Mouse (Mus musculus) midbrain, postnatal 0 days (tissue): ENCODE results near the gene Plpp7. TPM values are rescaled to one million over a fixed set of nuclear protein-coding genes. Genes with fewer than 3 reads are reported as not detected.

Experiments
- ATAC-seq: fragments of 200-750 bp; cut with Nextera tagmentation; 2 replicates; pipeline ENCODE4 v1.8.0; 2017; ENCODE audit warnings: moderate number of reproducible peaks, mild to moderate bottlenecking, moderate TSS enrichment, moderate library complexity; ENCODE audit not compliant: low FRiP score
- DNase-seq: peaks from one replicate; pipeline ENCODE4 v3.0.0-alpha.2; 2015; ENCODE audit warnings: low spot score
- H3K27ac ChIP-seq: fragments of 300-500 bp; sonication (generic); 2 replicates; pipeline ENCODE4 v1.5.1; 2014; ENCODE audit warnings: low read depth, mild to moderate bottlenecking, low read length, mixed read lengths
- H3K27me3 ChIP-seq: fragments of 300-500 bp; sonication (generic); 2 replicates; pipeline ENCODE4 v1.6.1; 2014; ENCODE audit warnings: low read length, control low read depth, mixed read lengths; ENCODE audit not compliant: insufficient read depth
- H3K36me3 ChIP-seq: fragments of 300-500 bp; sonication (generic); 2 replicates; pipeline ENCODE4 v1.6.1; 2014; ENCODE audit warnings: low read length, control low read depth, mixed read lengths; ENCODE audit not compliant: insufficient read depth
- H3K4me1 ChIP-seq: fragments of 300-500 bp; sonication (generic); 2 replicates; pipeline ENCODE4 v1.6.1; 2014; ENCODE audit warnings: mild to moderate bottlenecking, control low read depth, antibody characterized with exemption, low read length, mixed read lengths; ENCODE audit not compliant: insufficient read depth
- H3K4me2 ChIP-seq: fragments of 300-500 bp; sonication (generic); 2 replicates; pipeline ENCODE4 v1.6.1; 2014; ENCODE audit warnings: low read depth, mild to moderate bottlenecking, low read length, mixed read lengths; ENCODE audit not compliant: poor library complexity, severe bottlenecking
- H3K4me3 ChIP-seq: fragments of 300-500 bp; sonication (generic); 2 replicates; pipeline ENCODE4 v1.5.1; 2014; ENCODE audit warnings: low read depth, mild to moderate bottlenecking, low read length, moderate library complexity
- H3K9ac ChIP-seq: fragments of 300-500 bp; sonication (generic); replicated peaks from 2 replicates; pipeline ENCODE4 v1.6.1; 2014; ENCODE audit warnings: mild to moderate bottlenecking, low read length, moderate library complexity, mixed read lengths; ENCODE audit not compliant: poor library complexity, severe bottlenecking
- H3K9me3 ChIP-seq: fragments of 300-500 bp; sonication (generic); 2 replicates; pipeline ENCODE4 v1.6.1; 2016; ENCODE audit warnings: low read length, control low read depth
- CTCF ChIP-seq: IDR thresholded peaks from 2 replicates; pipeline ENCODE4 v1.5.1; 2016; ENCODE audit warnings: antibody characterized with exemption, mild to moderate bottlenecking
- WGBS: fragments of 180-500 bp; shearing (Covaris S2); extraction: QIAGEN DNeasy Blood & Tissue Kit; methylation state at CpG from one replicate; pipeline ENCODE4 v1.1.7; 2014; 5-methylcytosine and 5-hydroxymethylcytosine counted together
- polyA plus RNA-seq: library from polyadenylated mRNA; unstranded; fragments of >200 nt; fragmentation: Nextera tagmentation; extraction: Ambion mirVana; gene quantifications from 2 replicates; pipeline ENCODE4 v1.2.1, GENCODE M21; 2015
- total RNA-seq: library from RNA; depleted of rRNA; stranded (reverse); fragments of >200 nt; gene quantifications from 2 replicates; pipeline ENCODE4 v1.2.3, GENCODE M21; 2014

Gene Plpp7
- total and polyA plus RNA-seq, 2 experiments from 2014 or later: 24.9 to 47.0 TPM

GRCm38 (mm10) chr2:32087606-32088005 lies 7.7 kb upstream of the Plpp7 start:
- 69% methylated on average over 4 of the region's 4 CpGs for WGBS
- Histone ChIP-seq H3K4me1 (peaks cover 9% of the 10 kb centered on the region; the same call in 1 of the 2 replicates), H3K27me3 (peaks cover 32% of the 10 kb centered on the region), H3K36me3 (no peaks in the 10 kb centered on the region), H3K27ac (no peak overlapping the region), H3K4me2 (no peak overlapping the region), H3K9ac (no peak overlapping the region), H3K4me3 (no peak overlapping the region), H3K9me3 (no peaks in the 10 kb centered on the region)
- DNase-seq: no peak
- TF ChIP-seq CTCF: no peak
- no peak for ATAC-seq

- 8% methylated on average over 34 of the region's 35 CpGs for WGBS
- Histone ChIP-seq H3K9ac (peak overlapping the region; percentile 36; the same call in 1 of the 2 replicates), H3K27me3 (peaks cover 23% of the 10 kb centered on the region)
These were observed 6.9 kb upstream of the Plpp7 start for GRCm38 (mm10) chr2:32088372-32088981.

GRCm38 (mm10) chr2:32089606-32090005 lies 5.7 kb upstream of the Plpp7 start:
- DNase-seq: no peak
- no peak overlapping the region for H3K4me2 ChIP-seq
- no peak for TF ChIP-seq CTCF
- H3K27ac ChIP-seq: no peak overlapping the region
- H3K9me3 ChIP-seq: no peaks in the 10 kb centered on the region
- H3K36me3 ChIP-seq: no peaks in the 10 kb centered on the region
- no peaks in the 10 kb centered on the region for H3K4me1 ChIP-seq
- peaks cover 18% of the 10 kb centered on the region; the same call in 1 of the 2 replicates for H3K27me3 ChIP-seq
- no peak overlapping the region for H3K4me3 ChIP-seq
- 70% methylated on average over 3 of the region's 3 CpGs for WGBS
- no peak for ATAC-seq
- no peak overlapping the region for H3K9ac ChIP-seq

More at GRCm38 (mm10) chr2:32088372-32088981, 6.9 kb upstream of the Plpp7 start:
- TF ChIP-seq CTCF: no peak
- H3K4me3 ChIP-seq: peak overlapping the region; percentile 16; the same call in 1 of the 2 replicates
- no peaks in the 10 kb centered on the region for H3K36me3 ChIP-seq
- peaks cover 4% of the 10 kb centered on the region; the same call in 1 of the 2 replicates for H3K4me1 ChIP-seq
- no peaks in the 10 kb centered on the region for H3K9me3 ChIP-seq
- no peak overlapping the region for H3K27ac ChIP-seq
- peak overlapping the region; percentile 40 for H3K4me2 ChIP-seq
- ATAC-seq (0 out of 2 replicates have a peak, but pooled peaks have one; percentile 42), DNase-seq (no peak)

DNA sequence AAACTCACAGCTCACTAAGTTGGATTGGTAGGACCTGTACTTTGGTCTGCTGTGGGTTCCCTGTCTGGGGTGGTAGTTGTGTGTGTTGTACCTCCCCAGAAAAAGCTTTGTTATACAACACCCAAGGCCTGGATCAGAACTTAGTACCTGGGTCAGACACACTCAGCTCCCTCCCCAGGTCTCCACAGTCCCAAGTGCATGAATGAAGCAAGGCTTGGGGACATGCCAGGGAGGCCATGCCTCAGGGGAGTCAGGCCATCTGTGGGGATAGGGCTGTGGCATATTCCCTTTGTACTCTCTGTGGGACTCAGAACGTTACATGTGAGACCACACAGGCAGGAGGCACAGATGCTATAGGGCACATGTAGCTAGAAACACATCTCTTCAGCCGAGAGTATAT lies 5.2 kb upstream of the Plpp7 start:
- ATAC-seq (no peak), DNase-seq (no peak)
- H3K36me3 ChIP-seq: no peaks in the 10 kb centered on the region
- H3K4me3 ChIP-seq: no peak overlapping the region
- H3K4me1 ChIP-seq: no peaks in the 10 kb centered on the region
- H3K4me2 ChIP-seq: no peak overlapping the region
- no peak overlapping the region for H3K9ac ChIP-seq
- 65% methylated on average over 2 of the region's 2 CpGs for WGBS
- no peaks in the 10 kb centered on the region for H3K9me3 ChIP-seq
- no peak overlapping the region for H3K27ac ChIP-seq
- peaks cover 18% of the 10 kb centered on the region; the same call in 1 of the 2 replicates for H3K27me3 ChIP-seq
- TF ChIP-seq CTCF: no peak

DNA sequence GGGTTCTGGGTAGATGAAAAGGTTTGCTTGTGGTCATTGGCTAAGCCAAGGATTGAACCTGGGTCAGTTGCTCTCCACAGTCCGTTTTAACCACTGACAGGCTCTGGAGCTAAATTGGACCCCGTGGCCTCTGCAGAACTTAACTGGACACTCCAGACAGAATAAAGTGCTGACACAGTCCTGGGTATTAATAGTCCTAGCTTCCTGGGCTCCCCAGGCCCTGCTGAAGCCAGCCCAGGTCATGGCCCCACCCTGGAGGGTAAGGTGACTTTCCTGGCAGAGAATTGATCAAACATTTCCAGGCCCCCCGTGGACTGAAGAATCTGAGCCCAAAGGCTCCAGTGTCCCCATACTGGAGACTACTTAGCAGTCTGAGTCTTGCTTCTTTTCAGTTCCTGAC lies 3.4 kb upstream of the Plpp7 start:
- Histone ChIP-seq H3K4me2 (no peak overlapping the region), H3K27ac (no peak overlapping the region), H3K4me1 (peaks cover 10% of the 10 kb centered on the region), H3K9ac (no peak overlapping the region), H3K27me3 (peaks cover 13% of the 10 kb centered on the region; the same call in 1 of the 2 replicates), H3K4me3 (no peak overlapping the region), H3K36me3 (no peaks in the 10 kb centered on the region), H3K9me3 (no peaks in the 10 kb centered on the region)
- ATAC-seq (no peak), DNase-seq (no peak)
- 67% methylated on average over 3 of the region's 3 CpGs for WGBS
- no peak for TF ChIP-seq CTCF

GRCm38 (mm10) chr2:32094001-32094707 lies 1.2 kb upstream of the Plpp7 start:
- DNase-seq (no peak), ATAC-seq (no peak)
- Histone ChIP-seq H3K27me3 (no peaks in the 10 kb centered on the region), H3K27ac (no peak overlapping the region), H3K4me2 (no peak overlapping the region), H3K4me1 (peaks cover 10% of the 10 kb centered on the region), H3K9ac (no peak overlapping the region), H3K9me3 (no peaks in the 10 kb centered on the region), H3K36me3 (peaks cover 3% of the 10 kb centered on the region; the same call in 1 of the 2 replicates), H3K4me3 (no peak overlapping the region)
- no peak for TF ChIP-seq CTCF
- 88% methylated on average over 7 of the region's 7 CpGs for WGBS
